Mouse (Mus musculus) thymus, adult 2 months (tissue): ENCODE measurements around the gene Acadvl.

ENCODE experiments used
- CTCF ChIP-seq: fragments of 200-500 bp; IDR thresholded peaks from 2 replicates; pipeline ENCODE4 v1.5.1; 2012; ENCODE audit warnings: mild to moderate bottlenecking, control low read depth, low read length, moderate library complexity, borderline replicate concordance; ENCODE audit not compliant: control insufficient read depth, poor library complexity, insufficient read depth; ENCODE audit errors: extremely low read depth
- POLR2A ChIP-seq: fragments of 200-500 bp; IDR thresholded peaks from 2 replicates; pipeline ENCODE4 v1.6.1; 2012; ENCODE audit warnings: mild to moderate bottlenecking, low read length, control low read depth, moderate library complexity; ENCODE audit not compliant: control insufficient read depth, poor library complexity, insufficient read depth; ENCODE audit errors: extremely low read depth

DNA sequence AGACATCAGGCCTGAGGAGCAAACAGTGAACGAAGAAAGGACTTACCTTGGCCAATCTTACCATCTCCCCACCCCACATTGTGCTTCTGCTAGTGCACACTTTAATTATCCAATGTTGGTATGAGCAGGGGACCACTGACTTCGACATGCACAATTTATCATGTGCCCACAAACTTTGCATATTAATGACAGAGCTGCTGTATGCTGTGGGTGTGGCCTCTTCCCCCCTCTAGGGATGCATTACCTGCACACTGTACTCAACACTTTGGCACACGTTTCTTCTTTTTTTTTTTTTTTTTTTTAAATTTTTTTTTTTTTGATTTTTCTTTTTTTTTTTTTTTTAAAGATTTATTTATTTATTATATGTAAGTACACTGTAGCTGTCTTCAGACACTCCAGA, 44.4 kb downstream of the Acadvl start:
- TF ChIP-seq CTCF (no peak), POLR2A (no peak)
